ENCODE assay signal across 15 mouse cellular contexts in genomic region chr13:74246494-74246893, GRCm38 (mm10). TPM values are rescaled to one million over a fixed set of nuclear protein-coding genes. Genes with fewer than 3 reads are reported as not detected.
DNase-seq lines count a peak whose midpoint lies in the region; ATAC-seq and TF ChIP-seq lines count a peak whose summit lies in the region.
"Had no signal": no experiment of that assay in that cellular context is flagged by ENCODE, and none has a peak within 500 bp of the region (broad histone marks: within the 10 kb centered on the region; RNA-seq: fewer than 3 reads in every experiment).

No protein-coding gene starts in this region.

- H3K4me2 ChIP-seq in lung, embryonic 14.5 days, result no peak overlapping the region
- H3K4me2 ChIP-seq in liver, embryonic 16.5 days (ENCODE audit: low read depth, low read length), result no peak overlapping the region
- no peak overlapping the region for H3K4me2 ChIP-seq in intestine, embryonic 16.5 days (ENCODE audit: low read depth, low read length)

- H3K27ac ChIP-seq in lung, embryonic 14.5 days (ENCODE audit: low read depth), result no peak overlapping the region
- H3K27ac ChIP-seq in bone marrow macrophage, adult 2 months (ENCODE audit: insufficient read depth, low read depth, low read length), result peak overlapping the region; percentile 68
- H3K27ac ChIP-seq in liver, embryonic 16.5 days (ENCODE audit: low read length), result no peak overlapping the region
- no peak overlapping the region for H3K27ac ChIP-seq in intestine, embryonic 16.5 days (ENCODE audit: low read length)
- H3K27ac ChIP-seq: limb, embryonic 12.5 days had no signal

- no peak overlapping the region for H3K4me3 ChIP-seq in lung, embryonic 14.5 days (ENCODE audit: low read depth, low read length)
- no peak overlapping the region for H3K4me3 ChIP-seq in bone marrow macrophage, adult 2 months (ENCODE audit: insufficient read depth, low read length)
- H3K4me3 ChIP-seq in liver, embryonic 16.5 days (ENCODE audit: low read depth, low read length), result no peak overlapping the region
- no peak overlapping the region for H3K4me3 ChIP-seq in intestine, embryonic 16.5 days (ENCODE audit: low read length)
- H3K4me3 ChIP-seq: limb, embryonic 12.5 days had no signal

- peak; percentile 3 to 9 for DNase-seq in cerebellum, postnatal 14 days
- no peak for DNase-seq in cerebellum, postnatal 25 days
- DNase-seq in lung, embryonic 14.5 days, result peak; percentile 23
- DNase-seq in lung, postnatal 25 days (ENCODE audit: low spot score), result no peak
- DNase-seq in layer of hippocampus, postnatal 36 days, result no peak
- DNase-seq: cerebellum, adult 2 months; right cerebral cortex, postnatal 14 days; thymus, postnatal 25 days had no signal

- no peaks in the 10 kb centered on the region for H3K27me3 ChIP-seq in lung, embryonic 14.5 days (ENCODE audit: insufficient read depth, low read length)
- no peaks in the 10 kb centered on the region for H3K27me3 ChIP-seq in liver, embryonic 16.5 days (ENCODE audit: control insufficient read depth, insufficient read depth, low read depth, low read length)
- H3K27me3 ChIP-seq in intestine, embryonic 16.5 days (replicated peaks; ENCODE audit: control insufficient read depth, insufficient read depth, low read length), result no peaks in the 10 kb centered on the region
- H3K27me3 ChIP-seq: limb, embryonic 12.5 days; megakaryocyte, embryonic 14.5 days had no signal

- TF ChIP-seq CTCF in lung, embryonic 14.5 days (IDR thresholded peaks at IDR 0.05; ENCODE audit: low read depth), result no peak
- no peak for TF ChIP-seq CTCF in bone marrow macrophage, adult 2 months (IDR thresholded peaks at IDR 0.05; ENCODE audit: low read depth, low read length)

- ATAC-seq in lung, embryonic 14.5 days (ENCODE audit: insufficient read depth), result no peak
- ATAC-seq in liver, embryonic 16.5 days (ENCODE audit: low read depth), result peak; percentile 64
- no peak for ATAC-seq in intestine, embryonic 16.5 days

- H3K4me1 ChIP-seq in lung, embryonic 14.5 days (ENCODE audit: insufficient read depth), result 0 out of 2 replicates have a peak, but pooled peaks cover 5% of the 10 kb centered on the region
- peaks cover 22% of the 10 kb centered on the region for H3K4me1 ChIP-seq in bone marrow macrophage, adult 2 months (ENCODE audit: control insufficient read depth, insufficient read depth, low read length)
- H3K4me1 ChIP-seq in liver, embryonic 16.5 days (ENCODE audit: control insufficient read depth, low read depth, low read length), result peaks cover 3% of the 10 kb centered on the region
- peaks cover 7% of the 10 kb centered on the region; the same call in 1 of the 2 replicates for H3K4me1 ChIP-seq in intestine, embryonic 16.5 days (ENCODE audit: control insufficient read depth, insufficient read depth, low read length)

- no peak for TF ChIP-seq POLR2A in bone marrow macrophage, adult 2 months (IDR thresholded peaks at IDR 0.05; ENCODE audit: borderline replicate concordance, low read depth, low read length)

- H3K9me3 ChIP-seq in lung, embryonic 14.5 days (ENCODE audit: low read depth, low read length), result no peaks in the 10 kb centered on the region
- no peaks in the 10 kb centered on the region for H3K9me3 ChIP-seq in liver, embryonic 16.5 days (replicated peaks; ENCODE audit: control insufficient read depth, low read length)
- no peaks in the 10 kb centered on the region for H3K9me3 ChIP-seq in intestine, embryonic 16.5 days (ENCODE audit: control insufficient read depth, low read length)
- H3K9me3 ChIP-seq: G1E; limb, embryonic 12.5 days; megakaryocyte, embryonic 14.5 days had no signal

- H3K36me3 ChIP-seq in lung, embryonic 14.5 days (ENCODE audit: insufficient read depth), result no peaks in the 10 kb centered on the region
- H3K36me3 ChIP-seq in liver, embryonic 16.5 days (ENCODE audit: control insufficient read depth, insufficient read depth), result no peaks in the 10 kb centered on the region
- H3K36me3 ChIP-seq in intestine, embryonic 16.5 days (ENCODE audit: control insufficient read depth, insufficient read depth, low read length), result no peaks in the 10 kb centered on the region
- H3K36me3 ChIP-seq: G1E; limb, embryonic 12.5 days had no signal

- H3K9ac ChIP-seq in lung, embryonic 14.5 days, result no peak overlapping the region
- H3K9ac ChIP-seq in liver, embryonic 16.5 days (ENCODE audit: low read depth, low read length), result no peak overlapping the region
- no peak overlapping the region for H3K9ac ChIP-seq in intestine, embryonic 16.5 days (ENCODE audit: low read depth, low read length)
- H3K9ac ChIP-seq: limb, embryonic 12.5 days had no signal

RNA-seq across cellular contexts. Expression of gene Exoc3, which starts 38.0 kb away (rescaled TPM):
- 76.5 and 90.5 TPM in 2 replicates for polyA plus RNA-seq in lung, embryonic 14.5 days (2014; fragmentation: Nextera tagmentation; extraction: Ambion mirVana)
- polyA plus RNA-seq in bone marrow macrophage, adult 2 months (2012; ENCODE audit: insufficient read depth, insufficient read length, missing spikeins), result 84.9 and 91.7 TPM in 2 replicates
- polyA plus RNA-seq in liver, embryonic 16.5 days (2015; fragmentation: Nextera tagmentation; extraction: Ambion mirVana), result 21.2 and 24.8 TPM in 2 replicates
- total RNA-seq in layer of hippocampus, postnatal 36 days (2021), result 10 to 100 TPM; 70.1 to 72.4 TPM
- 58.8 and 66.4 TPM in 2 replicates for polyA plus RNA-seq in intestine, embryonic 16.5 days (2015; fragmentation: Nextera tagmentation; extraction: Ambion mirVana)

RNA-seq across cellular contexts. Expression of gene Ahrr, which starts 45.6 kb away (rescaled TPM):
- polyA plus RNA-seq in lung, embryonic 14.5 days (2014; fragmentation: Nextera tagmentation; extraction: Ambion mirVana), result 0.72 and 1.5 TPM in 2 replicates
- polyA plus RNA-seq in bone marrow macrophage, adult 2 months (2012; ENCODE audit: insufficient read depth, insufficient read length, missing spikeins), result 44.4 and 47.8 TPM in 2 replicates
- 0.08 and 0.11 TPM in 2 replicates for polyA plus RNA-seq in liver, embryonic 16.5 days (2015; fragmentation: Nextera tagmentation; extraction: Ambion mirVana)
- 1 to 10 TPM in 1 of 2 experiments, under 1 TPM in 1; 0.80 to 1.2 TPM for total RNA-seq in layer of hippocampus, postnatal 36 days (2021)
- 0.43 and 0.54 TPM in 2 replicates for polyA plus RNA-seq in intestine, embryonic 16.5 days (2015; fragmentation: Nextera tagmentation; extraction: Ambion mirVana)
- total RNA-seq: gastrocnemius, adult 8-10 months had no signal
- polyA plus RNA-seq: G1E had no signal

Comparison
In these comparisons a context has a peak if more than half of its experiments do, and no peak if none do; other contexts are left out.
1. DNase-seq: peak in cerebellum, postnatal 14 days (2 of 2) and lung, embryonic 14.5 days (single experiment); none in cerebellum, postnatal 25 days (0 of 2), lung, postnatal 25 days (single experiment) and layer of hippocampus, postnatal 36 days (0 of 2).
2. RNA of gene Ahrr, which starts 45.6 kb away (polyA plus RNA-seq): 44.4 to 47.8 TPM in bone marrow macrophage, adult 2 months; 0.72 to 1.5 TPM in lung, embryonic 14.5 days, 0.43 to 0.54 TPM in intestine, embryonic 16.5 days and 0.08 to 0.11 TPM in liver, embryonic 16.5 days; every median in the first group is over 10 times any median in the second.